Mouse (Mus musculus) G1E (cell line): Measurements from ENCODE around the gene Scamp1.

Source experiments
- CTCF ChIP-seq: IDR thresholded peaks from 2 replicates; pipeline ENCODE4 v1.5.1; 2012; ENCODE audit warnings: low read depth, low read length, inconsistent platforms, mixed read lengths
- GATA1 ChIP-seq: IDR thresholded peaks from 2 replicates; pipeline ENCODE4 v1.6.1; 2012; ENCODE audit warnings: borderline replicate concordance, low read length, inconsistent platforms, mixed read lengths
- POLR2AphosphoS5 ChIP-seq: IDR thresholded peaks from 2 replicates; pipeline ENCODE4 v1.6.1; 2012; ENCODE audit warnings: low read depth, low read length, inconsistent platforms; ENCODE audit not compliant: insufficient replicate concordance

GRCm38 (mm10) chr13:94180477-94181420, 104.9 kb downstream of the Scamp1 start:
- TF ChIP-seq GATA1 (no peak), CTCF (no peak), POLR2AphosphoS5 (no peak)
